Mouse (Mus musculus) spleen, postnatal 10 days (tissue): ENCODE measurements at regions not wholly inside any gene's neighbourhood (a gene's known extent, or its start where the extent isn't known, plus 50 kb on each side); places are given as distances from the start of the nearest gene placed in this dataset.

Experiments
- DNase-seq, 2 experiments: peaks; one replicate each; pipeline ENCODE4 v3.0.0; 2021 to 2022; ENCODE audit warnings: low spot score in 2 of 2

GRCm38 (mm10) chr10:100882584-100882983 is 292.3 kb downstream of the 1700017N19Rik start:
- DNase-seq, result no peak

- no peak for DNase-seq
Observed at GRCm38 (mm10) chr10:100922976-100923375, 332.7 kb downstream of the 1700017N19Rik start.

- no peak for DNase-seq
Observed at GRCm38 (mm10) chr10:100927086-100927485, 336.8 kb downstream of the 1700017N19Rik start.

GRCm38 (mm10) chr10:100931739-100932138 is 341.5 kb downstream of the 1700017N19Rik start:
- DNase-seq, result no peak

- no peak for DNase-seq
Observed at GRCm38 (mm10) chr10:100958371-100958770, 368.1 kb downstream of the 1700017N19Rik start.

- DNase-seq, result no peak
Observed at GRCm38 (mm10) chr10:101003469-101003868, 413.2 kb downstream of the 1700017N19Rik start.

GRCm38 (mm10) chr10:101004687-101005086 is 414.4 kb downstream of the 1700017N19Rik start:
- no peak for DNase-seq

- DNase-seq, result no peak
Observed at GRCm38 (mm10) chr10:101015416-101015815, 425.1 kb downstream of the 1700017N19Rik start.

GRCm38 (mm10) chr10:101038630-101039029 is 448.3 kb downstream of the 1700017N19Rik start:
- DNase-seq, result no peak

GRCm38 (mm10) chr10:101039034-101039433 is 448.8 kb downstream of the 1700017N19Rik start:
- DNase-seq, result no peak
